Mouse (Mus musculus): Measurements from ENCODE around the gene Shc2. TPM values are rescaled to one million over a fixed set of nuclear protein-coding genes. Genes with fewer than 3 reads are reported as not detected.

Shc2 gene
- polyA plus RNA-seq, 1 experiment from 2014 or later, result 0.53 TPM

GRCm38 (mm10) chr10:79586243-79586642, 51.5 kb downstream of the Shc2 start:
- H3K27ac ChIP-seq, result no peak overlapping the region
- WGBS (ENCODE audit: missing documents), result 95% methylated on average over 7 of the region's 8 CpGs
- H3K79me2 ChIP-seq (ENCODE audit: inconsistent target), result no peaks in the 10 kb centered on the region
- no peak overlapping the region for H3K4me3 ChIP-seq (ENCODE audit: inconsistent target)
- H3K36me3 ChIP-seq (ENCODE audit: inconsistent target), result no peaks in the 10 kb centered on the region

DNA sequence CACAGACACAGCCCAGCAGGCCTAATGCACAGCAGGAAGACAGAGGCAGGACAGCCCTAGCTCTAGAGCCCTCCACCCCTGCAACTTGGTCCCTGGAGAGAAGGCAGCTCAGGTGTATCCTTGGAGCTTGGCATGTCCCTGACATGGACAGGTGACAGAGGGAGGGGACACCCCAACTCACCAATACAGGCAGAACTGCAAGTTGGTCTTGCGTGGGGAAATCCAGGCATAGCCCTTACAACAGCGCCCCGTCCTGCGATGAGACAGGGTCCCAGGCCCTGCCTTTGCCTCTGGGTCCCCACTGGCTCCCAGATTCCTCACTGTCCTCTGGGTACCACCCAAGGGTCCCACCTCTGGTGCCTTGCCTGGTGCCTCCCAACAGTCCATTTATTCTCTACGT, 52.0 kb downstream of the Shc2 start:
- Histone ChIP-seq H3K79me2 (ENCODE audit: inconsistent target) (no peaks in the 10 kb centered on the region), H3K27ac (no peak overlapping the region), H3K4me3 (ENCODE audit: inconsistent target) (no peak overlapping the region), H3K36me3 (ENCODE audit: inconsistent target) (no peaks in the 10 kb centered on the region)
- 94% methylated on average over 5 of the region's 5 CpGs for WGBS (ENCODE audit: missing documents)

DNA sequence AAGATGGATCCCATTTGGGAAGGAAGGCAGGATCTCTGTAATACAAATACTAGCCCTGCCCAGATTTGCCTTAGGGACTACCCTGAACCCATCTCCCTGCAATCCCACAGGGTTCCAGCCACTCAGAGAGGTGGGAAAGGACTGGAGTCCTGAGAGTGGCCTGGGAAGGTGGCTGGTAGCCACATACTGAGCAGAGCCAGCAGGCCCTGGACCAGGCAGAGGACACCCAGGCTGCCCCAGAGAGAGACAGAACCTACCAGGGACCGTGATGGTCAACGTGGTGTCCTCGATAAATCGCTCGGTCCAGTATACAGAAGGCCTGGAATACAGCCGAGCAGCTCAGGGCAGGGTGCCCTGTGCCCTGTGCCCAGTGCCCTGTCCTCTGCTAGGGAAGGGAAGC, 52.6 kb downstream of the Shc2 start:
- H3K27ac ChIP-seq, result no peak overlapping the region
- WGBS (ENCODE audit: missing documents), result 94% methylated on average over 6 of the region's 6 CpGs
- no peaks in the 10 kb centered on the region for H3K79me2 ChIP-seq (ENCODE audit: inconsistent target)
- no peaks in the 10 kb centered on the region for H3K36me3 ChIP-seq (ENCODE audit: inconsistent target)
- no peak overlapping the region for H3K4me3 ChIP-seq (ENCODE audit: inconsistent target)

- 66% methylated on average over 9 of the region's 9 CpGs for WGBS (ENCODE audit: missing documents)
- H3K4me3 ChIP-seq (ENCODE audit: inconsistent target), result no peak overlapping the region
- no peaks in the 10 kb centered on the region for H3K36me3 ChIP-seq (ENCODE audit: inconsistent target)
These were observed 53.3 kb downstream of the Shc2 start for GRCm38 (mm10) chr10:79584426-79584825.

GRCm38 (mm10) chr10:79584021-79584420, 53.7 kb downstream of the Shc2 start:
- H3K27ac ChIP-seq, result no peak overlapping the region
- H3K36me3 ChIP-seq (ENCODE audit: inconsistent target), result no peaks in the 10 kb centered on the region
- H3K79me2 ChIP-seq (ENCODE audit: inconsistent target), result no peaks in the 10 kb centered on the region
- no peak overlapping the region for H3K4me3 ChIP-seq (ENCODE audit: inconsistent target)
- WGBS (ENCODE audit: missing documents), result 87% methylated on average over 7 of the region's 7 CpGs

More at GRCm38 (mm10) chr10:79584426-79584825, 53.3 kb downstream of the Shc2 start:
- no peak overlapping the region for H3K27ac ChIP-seq
- no peaks in the 10 kb centered on the region for H3K79me2 ChIP-seq (ENCODE audit: inconsistent target)

GRCm38 (mm10) chr10:79581501-79581900, 56.2 kb downstream of the Shc2 start:
- no peak overlapping the region for H3K27ac ChIP-seq
- no peak overlapping the region for H3K4me3 ChIP-seq (ENCODE audit: inconsistent target)
- no peaks in the 10 kb centered on the region for H3K79me2 ChIP-seq (ENCODE audit: inconsistent target)
- WGBS (ENCODE audit: missing documents), result 92% methylated on average over 8 of the region's 8 CpGs
- H3K36me3 ChIP-seq (ENCODE audit: inconsistent target), result no peaks in the 10 kb centered on the region

DNA sequence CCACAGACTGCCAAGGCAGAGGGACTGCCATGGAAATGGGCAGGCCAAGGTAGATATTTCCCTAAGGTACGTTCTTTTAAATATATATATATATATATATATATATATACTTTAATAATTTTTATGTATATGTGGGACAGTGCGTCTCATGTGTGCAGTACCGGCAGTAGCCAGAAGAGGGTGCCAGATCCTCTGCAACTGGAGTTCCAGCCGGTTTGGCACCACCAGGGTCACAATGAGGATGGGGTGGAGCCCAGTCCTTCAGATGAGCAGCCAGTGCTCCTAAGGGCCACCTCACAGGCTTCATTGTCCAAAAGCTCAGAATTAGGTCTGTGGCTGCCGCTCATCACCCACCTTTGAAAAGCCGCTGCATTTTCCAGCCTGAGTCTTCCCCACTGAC, 56.9 kb downstream of the Shc2 start:
- no peaks in the 10 kb centered on the region for H3K36me3 ChIP-seq (ENCODE audit: inconsistent target)
- H3K4me3 ChIP-seq (ENCODE audit: inconsistent target), result no peak overlapping the region
- no peak overlapping the region for H3K27ac ChIP-seq
- no peaks in the 10 kb centered on the region for H3K79me2 ChIP-seq (ENCODE audit: inconsistent target)
- 58% methylated on average over 5 of the region's 6 CpGs for WGBS (ENCODE audit: missing documents)

- 81% methylated on average over 7 of the region's 7 CpGs for whole genome bisulfite sequencing (ENCODE audit: missing documents)
- Histone ChIP-seq H3K36me3 (ENCODE audit: inconsistent target) (no peaks in the 10 kb centered on the region), H3K27ac (no peak overlapping the region), H3K4me3 (ENCODE audit: inconsistent target) (no peak overlapping the region), H3K79me2 (ENCODE audit: inconsistent target) (no peaks in the 10 kb centered on the region)
These were observed 57.4 kb downstream of the Shc2 start for GRCm38 (mm10) chr10:79580356-79580755.

GRCm38 (mm10) chr10:79579781-79580180, 57.9 kb downstream of the Shc2 start:
- Histone ChIP-seq H3K79me2 (ENCODE audit: inconsistent target) (no peaks in the 10 kb centered on the region), H3K4me3 (ENCODE audit: inconsistent target) (no peak overlapping the region), H3K27ac (no peak overlapping the region), H3K36me3 (ENCODE audit: inconsistent target) (no peaks in the 10 kb centered on the region)
- 80% methylated on average over 12 of the region's 12 CpGs for WGBS (ENCODE audit: missing documents)

GRCm38 (mm10) chr10:79578891-79579290, 58.8 kb downstream of the Shc2 start:
- H3K36me3 ChIP-seq (ENCODE audit: inconsistent target), result no peaks in the 10 kb centered on the region
- H3K79me2 ChIP-seq (ENCODE audit: inconsistent target), result no peaks in the 10 kb centered on the region
- H3K27ac ChIP-seq, result no peak overlapping the region
- H3K4me3 ChIP-seq (ENCODE audit: inconsistent target), result no peak overlapping the region
- WGBS (ENCODE audit: missing documents), result 77% methylated on average over 7 of the region's 7 CpGs

DNA sequence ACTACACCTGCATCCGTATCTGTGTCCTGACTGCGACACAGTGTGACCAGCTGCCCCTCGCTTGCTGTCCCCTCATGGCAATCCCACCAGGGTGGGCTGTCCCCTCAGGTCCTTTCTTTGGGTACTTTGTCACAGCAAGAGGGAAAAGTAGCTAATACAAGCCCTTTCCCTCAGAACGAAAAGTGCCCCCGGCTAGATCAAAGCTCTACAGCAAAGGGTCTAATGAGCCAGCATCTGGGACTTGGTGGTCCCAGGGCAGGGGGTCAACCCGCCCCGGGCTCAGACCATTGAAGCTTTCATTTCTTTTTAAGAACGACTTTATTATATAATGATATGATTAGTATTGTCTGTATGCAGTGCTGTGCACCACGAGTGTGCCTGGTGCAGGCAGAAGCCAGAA, 59.4 kb downstream of the Shc2 start:
- H3K27ac ChIP-seq, result no peak overlapping the region
- H3K4me3 ChIP-seq (ENCODE audit: inconsistent target), result no peak overlapping the region
- H3K36me3 ChIP-seq (ENCODE audit: inconsistent target), result no peaks in the 10 kb centered on the region
- H3K79me2 ChIP-seq (ENCODE audit: inconsistent target), result no peaks in the 10 kb centered on the region
- WGBS (ENCODE audit: missing documents), result 88% methylated on average over 9 of the region's 9 CpGs

DNA sequence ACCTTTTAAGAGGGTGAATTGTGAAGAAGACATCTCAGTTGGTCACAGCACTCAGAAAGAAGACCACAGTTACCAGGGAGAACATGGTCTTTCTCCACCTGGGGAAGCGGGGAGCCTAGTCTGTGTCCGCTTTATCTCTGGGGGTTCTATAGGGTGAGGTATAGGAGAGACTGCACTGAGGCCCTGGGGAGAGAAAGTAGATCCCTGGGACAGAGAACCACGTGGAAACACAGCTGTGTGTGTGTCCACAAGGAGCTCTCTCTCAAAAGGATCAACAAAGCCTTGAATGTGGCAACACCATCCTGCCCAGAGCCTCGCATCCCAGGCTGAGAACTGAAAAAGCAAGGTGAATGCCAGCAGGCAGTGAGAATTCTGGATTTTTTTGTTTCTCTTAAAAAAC, 60.3 kb downstream of the Shc2 start:
- Histone ChIP-seq H3K79me2 (ENCODE audit: inconsistent target) (no peaks in the 10 kb centered on the region), H3K4me3 (ENCODE audit: inconsistent target) (no peak overlapping the region), H3K36me3 (ENCODE audit: inconsistent target) (no peaks in the 10 kb centered on the region), H3K27ac (no peak overlapping the region)
- 81% methylated on average over 4 of the region's 4 CpGs for WGBS (ENCODE audit: missing documents)

- H3K79me2 ChIP-seq (ENCODE audit: inconsistent target), result no peaks in the 10 kb centered on the region
- no peaks in the 10 kb centered on the region for H3K36me3 ChIP-seq (ENCODE audit: inconsistent target)
- no peak overlapping the region for H3K27ac ChIP-seq
- WGBS (ENCODE audit: missing documents), result 90% methylated on average over 6 of the region's 6 CpGs
- no peak overlapping the region for H3K4me3 ChIP-seq (ENCODE audit: inconsistent target)
These were observed 62.0 kb downstream of the Shc2 start for GRCm38 (mm10) chr10:79575754-79576153.

DNA sequence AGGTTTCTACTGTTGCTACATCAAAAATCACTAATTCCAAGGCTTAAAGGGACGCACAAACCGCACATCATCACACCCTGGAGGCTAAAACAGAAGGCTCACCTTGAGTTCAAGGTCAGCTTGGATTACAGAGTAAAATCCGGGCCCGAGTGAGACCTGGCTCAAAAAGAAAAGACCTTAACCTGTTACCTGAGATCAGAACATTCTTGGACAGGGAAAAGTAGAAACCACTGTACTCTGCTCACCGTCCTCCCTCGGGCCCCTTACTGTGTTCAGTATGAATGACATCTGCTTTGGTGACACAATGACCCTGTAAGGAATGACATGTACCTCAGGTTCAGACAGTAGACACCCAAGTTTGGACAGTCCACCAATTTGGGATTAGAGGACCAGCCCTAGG, 62.9 kb downstream of the Shc2 start:
- no peaks in the 10 kb centered on the region for H3K36me3 ChIP-seq (ENCODE audit: inconsistent target)
- no peak overlapping the region for H3K4me3 ChIP-seq (ENCODE audit: inconsistent target)
- 95% methylated on average over 6 of the region's 6 CpGs for WGBS (ENCODE audit: missing documents)
- H3K79me2 ChIP-seq (ENCODE audit: inconsistent target), result no peaks in the 10 kb centered on the region
- no peak overlapping the region for H3K27ac ChIP-seq

- 89% methylated on average over 8 of the region's 8 CpGs for WGBS (ENCODE audit: missing documents)
- no peaks in the 10 kb centered on the region for H3K79me2 ChIP-seq (ENCODE audit: inconsistent target)
- H3K27ac ChIP-seq, result no peak overlapping the region
- no peak overlapping the region for H3K4me3 ChIP-seq (ENCODE audit: inconsistent target)
- H3K36me3 ChIP-seq (ENCODE audit: inconsistent target), result no peaks in the 10 kb centered on the region
These were observed 63.4 kb downstream of the Shc2 start for GRCm38 (mm10) chr10:79574350-79574749.

DNA sequence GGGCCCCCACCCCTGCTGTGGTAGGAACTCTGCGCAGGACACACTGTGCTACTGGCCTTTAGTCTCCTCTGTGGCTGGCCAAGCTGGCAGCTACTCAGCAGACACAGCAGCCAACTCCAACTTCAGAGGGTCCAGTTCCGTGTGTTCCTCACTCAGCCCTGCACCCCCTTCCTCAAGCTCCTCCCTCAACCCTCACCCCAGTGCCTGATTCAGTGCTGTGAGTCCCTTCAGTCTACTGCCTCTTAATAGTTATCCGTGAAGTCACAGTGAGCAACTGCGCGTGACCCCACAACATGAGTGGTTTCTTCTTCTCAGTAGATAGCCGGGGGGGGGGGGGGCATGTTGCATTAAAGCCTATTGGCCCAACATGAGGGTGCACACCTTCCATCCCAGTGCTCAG, 64.1 kb downstream of the Shc2 start:
- 92% methylated on average over 5 of the region's 6 CpGs for WGBS (ENCODE audit: missing documents)
- Histone ChIP-seq H3K36me3 (ENCODE audit: inconsistent target) (no peaks in the 10 kb centered on the region), H3K79me2 (ENCODE audit: inconsistent target) (no peaks in the 10 kb centered on the region), H3K27ac (no peak overlapping the region), H3K4me3 (ENCODE audit: inconsistent target) (no peak overlapping the region)

Measured in macrophage (primary cell).